Mouse (Mus musculus) CD4-positive, CD25-positive, alpha-beta regulatory T cell, adult 4 months (primary cell): Measurements from ENCODE around the gene Uhmk1. TPM values are rescaled to one million over a fixed set of nuclear protein-coding genes. Genes with fewer than 3 reads are reported as not detected.
A peak's percentile ranks its signal among the peaks of the same experiment; 100 is the strongest.

ENCODE experiments used
- ATAC-seq: one replicate; pipeline ENCODE4 v1.8.0; 2017
- polyA plus RNA-seq, 2 experiments: library from polyadenylated mRNA; unstranded; fragments of 100-300 nt; shearing (Covaris generic); gene quantifications; one replicate each; pipeline ENCODE4 v1.2.1; 2017

The Uhmk1 gene
- polyA plus RNA-seq, 2 experiments from 2014 or later, result 10.0 to 12.1 TPM

DNA sequence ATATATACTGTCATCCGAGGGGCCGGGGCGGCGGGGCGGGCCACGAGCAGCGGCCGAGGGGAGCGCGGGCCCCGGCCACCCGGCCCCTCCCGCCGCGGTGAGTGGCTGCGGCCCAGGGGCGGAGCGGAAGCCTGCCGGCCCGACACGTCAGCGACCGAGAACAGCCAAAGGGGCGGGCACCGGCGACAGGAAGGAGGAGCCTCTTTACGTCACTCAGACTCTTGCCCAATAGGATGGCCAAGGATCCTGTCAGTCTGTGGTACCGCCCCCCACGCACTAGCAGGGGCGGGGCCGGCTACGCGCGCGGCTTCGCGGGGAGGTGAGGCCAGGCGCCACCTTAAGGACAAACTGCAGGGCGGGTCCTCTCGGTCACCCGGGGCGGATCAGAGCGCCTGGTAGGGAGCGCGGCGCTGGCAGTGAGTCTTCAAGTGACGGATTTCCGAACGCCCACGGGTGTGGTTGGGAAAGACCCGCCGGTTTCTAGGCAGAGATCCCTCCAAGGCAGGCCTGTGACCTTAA, 40.3 kb downstream of the Uhmk1 start, which contains the start of gene Uap1:
Uap1 (minus strand) TSS at position 144 of the 519 bp plus-strand sequence.
- peak; percentile 90 for ATAC-seq

DNA sequence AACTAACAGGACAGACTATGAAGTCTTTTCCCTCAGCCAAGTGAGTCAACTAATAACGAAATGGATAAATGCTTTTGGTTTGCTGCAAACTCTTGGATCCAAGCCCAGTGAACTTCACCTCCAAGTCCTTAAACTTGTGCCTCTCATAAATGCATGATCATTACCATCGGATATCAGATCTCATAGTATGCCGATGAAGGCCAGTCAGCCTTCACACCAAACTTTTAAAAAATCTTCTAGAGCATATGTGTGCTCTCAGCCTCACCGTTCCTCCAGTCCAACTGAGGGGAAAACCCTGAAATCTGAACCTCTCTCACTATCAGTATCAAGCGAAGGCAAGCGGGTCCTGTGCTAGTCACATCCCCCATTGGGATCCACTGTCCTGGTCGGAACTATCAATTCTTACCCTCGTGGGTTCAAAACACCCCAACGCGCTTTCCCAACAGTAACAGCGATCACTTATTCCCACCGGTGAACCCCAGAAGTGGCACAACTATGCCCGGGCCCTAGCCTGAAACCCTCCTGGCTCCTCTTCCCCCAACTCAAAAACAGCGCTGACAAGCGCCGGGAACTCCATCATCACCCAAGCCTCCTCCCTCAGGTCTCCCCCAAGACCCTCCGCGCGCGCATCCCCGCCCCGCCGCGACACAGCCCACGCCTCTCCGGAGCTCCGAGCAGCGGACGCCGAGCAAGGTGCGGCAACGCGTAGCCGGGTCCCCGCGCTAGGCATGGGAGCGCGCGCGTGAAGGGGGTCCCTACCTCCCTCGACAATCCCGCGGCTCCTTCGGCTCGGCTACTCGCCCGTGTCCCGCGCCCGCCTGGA, 41.0 kb downstream of the Uhmk1 start:
- peak; percentile 27 for ATAC-seq

DNA sequence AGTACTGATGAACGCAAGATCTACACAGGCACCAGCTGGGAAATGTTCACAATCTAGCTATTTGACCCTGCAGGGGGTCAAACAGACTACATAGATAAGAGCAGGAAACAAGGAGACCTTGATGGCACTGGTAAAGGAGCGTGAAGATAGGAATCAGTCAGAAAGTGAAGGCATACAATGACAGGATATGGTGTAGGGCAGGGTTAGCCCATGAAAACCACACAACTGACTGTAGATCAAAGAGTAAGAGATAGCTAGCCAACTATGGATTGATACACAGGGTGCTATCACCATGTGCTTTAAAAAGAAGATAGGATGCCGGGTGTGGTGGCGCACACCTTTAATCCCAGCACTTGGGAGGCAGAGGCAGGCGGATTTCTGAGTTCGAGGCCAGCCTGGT, 47.4 kb downstream of the Uhmk1 start:
- ATAC-seq, result peak; percentile 85

DNA sequence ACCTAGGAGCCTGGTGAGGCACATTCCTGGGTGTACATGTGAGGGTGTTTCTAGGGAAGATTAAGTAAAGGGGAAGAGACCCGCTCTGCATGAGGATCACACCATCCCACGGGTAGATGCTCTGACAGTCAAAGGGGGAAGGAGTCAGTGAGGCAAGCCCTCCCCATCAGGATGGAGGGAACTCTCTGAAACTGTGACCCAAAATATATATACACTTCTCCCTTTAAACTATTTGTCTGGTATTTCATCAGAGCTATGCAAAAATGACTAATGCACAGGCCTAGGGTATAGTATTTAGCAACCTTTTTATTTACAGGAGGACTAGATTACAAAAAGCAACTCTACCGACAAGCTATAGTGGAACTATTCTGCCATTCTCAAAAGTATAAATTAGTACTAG, 50.3 kb downstream of the Uhmk1 start:
- ATAC-seq, result no peak

DNA sequence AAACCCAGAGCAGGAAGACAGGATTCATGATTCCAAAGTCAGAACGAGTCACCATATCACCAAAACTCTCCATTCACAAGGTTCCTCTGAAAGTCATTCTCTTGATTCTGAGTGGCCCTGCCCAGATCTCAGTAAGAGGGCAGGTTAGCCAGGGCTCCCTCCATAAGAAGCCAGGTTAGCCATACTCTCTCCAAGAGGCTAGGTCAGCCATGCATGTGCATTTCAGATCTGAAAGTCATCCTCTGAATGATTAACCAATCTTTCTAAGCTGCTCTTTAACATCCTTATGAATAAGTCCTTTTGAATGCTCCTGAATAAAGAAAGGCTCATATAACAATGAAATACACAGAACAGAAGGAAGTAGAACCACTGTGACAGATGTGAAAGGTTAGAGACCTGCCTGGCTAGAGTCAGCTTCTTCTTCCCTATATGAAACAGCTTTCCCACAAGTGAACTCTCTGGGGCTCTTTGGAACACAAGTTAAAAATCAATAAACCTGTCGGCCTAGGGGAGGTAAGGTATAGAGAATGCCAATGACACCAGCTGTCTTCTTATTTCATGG, 51.1 kb downstream of the Uhmk1 start:
- no peak for ATAC-seq

DNA sequence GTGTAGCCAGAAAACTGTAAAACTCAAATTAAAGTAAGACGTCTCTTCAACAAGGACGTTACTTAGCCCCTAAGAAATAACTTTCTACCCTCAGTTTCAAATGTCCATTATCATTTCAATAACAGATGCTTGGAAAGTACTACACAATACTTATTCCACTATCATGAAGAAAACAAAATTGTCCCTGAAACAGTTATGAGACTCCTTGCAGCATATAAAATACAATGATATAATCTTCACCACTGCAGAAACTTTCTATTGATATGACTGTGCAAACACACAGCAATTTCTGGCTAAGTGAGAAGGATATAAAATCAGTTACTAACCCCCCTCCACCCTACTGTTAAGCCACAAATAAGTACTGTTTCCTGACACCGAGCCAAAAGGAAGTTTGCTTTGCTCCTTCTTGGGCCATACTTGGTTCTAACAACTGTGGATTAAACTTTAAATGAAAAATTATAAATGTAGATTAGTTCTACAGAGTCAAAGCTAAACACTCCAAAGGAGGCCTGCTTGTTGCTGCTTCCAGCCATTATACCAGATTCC, 51.7 kb downstream of the Uhmk1 start:
- no peak for ATAC-seq

DNA sequence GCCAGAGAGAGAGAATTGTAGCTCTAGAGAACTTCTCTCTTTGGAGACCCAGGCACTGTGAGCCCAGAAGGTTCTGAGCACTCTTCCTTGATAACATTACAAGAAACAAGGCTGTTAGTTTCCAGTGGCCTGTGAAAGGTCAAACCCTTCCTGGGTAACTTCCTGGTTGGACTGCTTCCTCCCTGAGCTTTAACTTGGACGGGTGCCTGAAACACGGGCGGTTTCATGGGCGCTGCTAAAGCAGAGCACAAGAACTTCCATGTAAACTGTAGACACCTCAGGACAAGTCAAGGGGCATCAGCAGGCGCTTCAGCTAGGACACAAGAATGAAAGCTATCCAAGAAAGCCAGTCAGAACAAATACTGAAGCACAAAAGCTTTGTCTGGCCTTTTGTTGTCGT, 53.3 kb downstream of the Uhmk1 start:
- ATAC-seq, result no peak

DNA sequence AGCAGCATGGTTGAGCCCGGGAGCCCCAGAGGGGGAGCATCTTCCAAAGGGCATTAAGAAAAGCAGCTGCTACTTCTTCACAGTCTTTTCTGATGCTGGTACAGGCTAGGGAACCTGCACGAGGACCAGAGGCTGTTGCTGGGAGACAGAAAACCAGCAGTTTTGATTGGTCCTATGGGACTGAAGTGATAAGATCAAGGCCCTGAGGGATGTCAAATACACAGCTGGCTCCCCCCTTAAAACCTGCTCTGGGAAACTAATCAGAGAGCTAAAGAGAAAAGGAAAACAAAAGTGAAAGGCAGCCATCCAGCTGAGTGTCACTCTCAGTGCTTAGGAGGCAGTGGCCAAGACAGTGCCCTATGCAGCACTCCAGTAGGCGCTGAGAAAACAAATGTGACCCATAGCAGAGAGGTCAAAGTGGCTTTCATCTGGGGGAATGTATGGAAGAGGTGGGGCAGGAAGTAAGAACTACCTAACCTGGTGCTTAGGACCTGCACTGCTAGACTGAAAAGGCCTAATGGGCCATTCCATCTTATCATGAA, 54.7 kb downstream of the Uhmk1 start:
- peak; percentile 56 for ATAC-seq

DNA sequence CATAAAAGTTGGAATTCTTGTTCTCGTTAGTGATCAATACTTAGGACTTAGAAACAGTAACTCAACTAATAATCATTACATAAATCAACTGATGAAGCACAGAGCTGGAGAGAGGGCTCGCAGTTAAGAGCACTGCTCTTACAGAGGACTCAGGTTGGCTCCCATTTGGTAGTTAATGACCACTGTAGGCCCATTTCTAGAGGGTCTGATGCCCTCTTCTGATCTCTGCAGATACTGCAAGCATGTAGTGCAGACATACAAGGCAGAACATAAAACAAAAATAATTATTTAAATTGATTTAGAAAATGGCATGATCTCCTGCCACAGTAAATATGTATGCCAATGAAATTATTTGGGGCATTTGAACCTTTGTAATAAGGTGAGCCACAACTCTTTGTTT, 55.5 kb downstream of the Uhmk1 start:
- ATAC-seq, result no peak

DNA sequence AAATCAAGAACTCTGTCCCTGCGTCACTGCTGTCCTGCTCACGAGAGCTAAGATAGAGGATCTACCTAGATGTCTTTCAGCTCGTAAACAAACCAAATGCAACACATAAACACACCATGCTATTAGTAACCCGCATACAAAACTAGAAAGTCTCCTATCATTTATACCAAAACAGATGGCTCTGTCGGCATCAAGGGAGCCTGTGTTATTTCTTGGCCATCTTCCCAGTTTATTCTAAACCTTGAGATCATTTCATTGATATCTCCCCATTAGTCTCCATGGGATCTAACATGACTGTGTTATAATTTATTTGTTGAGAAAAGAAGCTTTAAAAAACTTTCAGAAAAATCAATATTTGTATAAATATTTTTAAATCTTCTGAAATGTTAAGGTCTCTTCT, 59.4 kb downstream of the Uhmk1 start:
- ATAC-seq, result no peak

DNA sequence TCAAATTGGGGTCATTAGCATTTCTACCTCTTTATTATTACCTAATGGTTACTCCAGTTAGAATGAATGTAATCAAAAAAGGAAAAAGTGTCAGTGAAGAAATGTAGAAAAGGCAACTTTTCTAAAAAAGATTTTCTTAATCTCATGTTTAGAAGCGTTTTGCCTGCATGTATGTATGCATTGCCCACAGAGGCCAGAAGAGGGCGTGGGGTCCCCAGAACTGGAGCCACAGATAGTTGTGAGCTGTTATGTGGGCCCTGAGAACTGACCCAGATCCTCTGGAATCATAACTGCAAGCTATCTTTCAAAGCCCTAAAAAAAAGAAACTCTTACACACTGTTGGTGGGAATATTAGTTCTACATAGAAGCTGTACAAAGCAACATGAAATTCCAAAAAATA, 59.9 kb downstream of the Uhmk1 start:
- no peak for ATAC-seq

DNA sequence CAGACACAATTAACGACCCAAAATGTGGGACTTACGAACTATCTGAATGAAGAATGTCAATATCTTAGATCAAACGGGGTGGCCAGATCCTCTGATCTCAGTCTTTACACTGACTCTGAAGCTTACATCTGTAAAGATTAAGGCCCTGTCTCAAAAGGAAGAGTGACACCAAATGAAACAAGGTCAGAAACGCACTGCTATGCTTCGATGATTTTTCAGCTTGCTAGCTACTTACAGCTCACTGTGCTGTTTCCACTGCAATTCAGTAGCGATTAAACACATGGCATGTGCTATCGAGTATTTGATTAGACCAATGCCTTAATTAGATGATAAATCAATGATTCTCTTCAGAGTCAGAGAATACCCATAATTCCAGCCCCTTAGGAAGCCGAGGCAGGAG, 61.2 kb downstream of the Uhmk1 start:
- ATAC-seq, result no peak

DNA sequence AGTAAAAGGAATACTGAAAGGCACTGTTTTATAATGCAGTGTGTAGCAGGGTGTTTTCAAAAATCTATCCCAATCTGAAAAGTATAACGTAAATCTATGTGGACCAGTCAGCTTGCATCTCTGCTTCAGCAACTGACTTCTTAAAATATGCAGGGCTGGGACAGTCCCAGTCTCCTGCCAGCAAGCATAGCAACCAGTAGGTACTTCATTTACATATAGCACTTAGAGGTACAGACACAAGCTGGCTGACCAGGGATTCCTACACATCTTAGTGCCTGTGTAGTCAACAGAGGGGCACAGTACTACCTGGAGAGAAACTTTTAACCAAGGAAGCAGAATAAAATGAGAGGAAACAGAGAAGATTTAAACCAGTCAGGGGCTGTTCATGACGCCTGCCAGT, 62.6 kb downstream of the Uhmk1 start:
- ATAC-seq, result peak; percentile 93

DNA sequence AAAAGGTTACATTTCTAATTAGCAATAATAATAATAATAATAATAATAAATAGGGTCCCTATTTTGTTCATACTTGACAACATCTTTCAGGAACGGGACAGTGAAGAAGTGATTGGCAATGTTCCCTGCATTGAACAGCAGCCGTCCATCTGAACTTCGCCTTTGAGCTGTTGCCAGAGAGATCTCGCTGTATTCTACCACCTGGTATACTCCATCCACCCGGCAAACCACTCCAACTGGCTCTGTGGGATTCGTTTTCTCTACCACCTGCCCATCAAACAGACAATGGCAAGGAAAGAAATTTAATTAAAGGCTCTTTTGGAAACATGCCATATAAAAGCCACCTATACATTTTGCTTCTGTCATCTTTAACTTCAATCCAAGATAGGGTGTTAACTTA, 64.3 kb downstream of the Uhmk1 start:
- no peak for ATAC-seq

DNA sequence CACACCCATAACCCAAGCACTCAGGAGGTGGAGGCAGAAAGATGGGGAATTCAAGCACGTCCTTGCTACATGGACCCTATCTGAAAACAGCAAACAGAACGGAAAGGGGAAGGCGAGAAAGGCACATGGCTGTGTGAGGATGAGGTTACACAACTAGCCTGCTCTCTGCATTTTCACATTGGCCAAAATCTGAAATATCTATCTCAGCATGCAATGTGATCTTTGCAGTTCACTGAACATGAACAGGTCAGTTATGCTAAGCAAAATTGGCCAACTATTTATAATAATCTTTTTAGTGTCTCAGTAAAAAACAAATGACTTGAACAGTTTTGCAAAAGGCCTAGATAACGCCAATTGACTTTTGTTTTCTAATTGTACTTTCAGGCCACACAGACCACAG, 65.4 kb downstream of the Uhmk1 start:
- ATAC-seq, result no peak

DNA sequence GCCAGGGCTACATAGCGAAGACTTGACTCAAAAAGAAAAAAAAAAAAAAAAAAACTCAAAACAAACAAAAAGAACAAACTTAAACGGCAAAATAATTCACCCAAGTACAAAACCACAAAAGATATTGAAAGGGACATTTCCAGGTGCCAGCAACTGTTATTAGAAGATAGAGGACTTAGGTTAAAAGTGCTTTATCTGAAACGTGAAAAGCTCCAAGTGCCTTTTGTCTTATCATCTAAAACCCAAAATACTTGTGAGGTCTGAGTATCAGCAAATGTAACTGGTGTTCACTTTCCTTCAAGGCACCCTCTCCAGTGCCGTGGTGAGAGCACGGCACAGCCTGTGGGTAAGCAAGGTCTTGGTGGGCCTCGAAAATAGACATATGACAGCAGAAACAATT, 66.7 kb downstream of the Uhmk1 start:
- no peak for ATAC-seq

DNA sequence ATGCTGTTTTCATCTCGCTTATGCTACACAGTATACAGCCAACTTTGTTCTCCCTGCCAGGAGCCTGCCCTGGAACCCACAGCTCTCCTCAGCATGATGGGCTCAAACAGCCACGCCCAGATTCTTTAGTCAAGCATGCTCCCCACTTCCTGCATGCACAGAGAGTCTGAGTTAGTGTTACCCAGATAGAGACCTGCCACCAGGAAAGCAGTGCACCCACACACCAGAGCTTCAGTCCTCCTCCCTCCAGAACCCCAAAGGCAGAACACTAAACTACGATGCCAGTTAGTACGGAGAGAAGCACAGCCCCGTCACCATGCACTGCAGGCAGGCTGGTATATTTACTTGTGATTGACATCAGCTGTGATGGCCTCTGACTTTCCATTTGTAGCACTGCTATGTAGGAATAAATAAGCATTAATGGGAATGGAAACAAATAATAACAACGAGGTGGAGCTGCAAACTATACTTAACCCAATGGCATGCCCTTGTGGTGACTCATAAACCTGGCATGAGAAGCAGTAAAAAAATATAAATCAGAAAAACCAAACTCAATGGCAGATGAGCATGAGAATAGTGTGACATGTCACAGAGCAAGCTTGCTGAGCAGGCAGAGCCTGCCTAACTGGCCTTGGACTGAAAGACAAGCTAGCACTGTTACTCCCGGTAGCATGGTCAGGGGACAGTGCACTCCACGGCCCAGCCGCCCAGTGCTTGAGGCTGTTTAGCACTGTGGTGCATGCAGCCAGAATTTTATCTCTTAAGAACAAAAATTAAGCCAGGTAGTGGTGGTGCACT, 67.3 kb downstream of the Uhmk1 start:
- ATAC-seq, result peak; percentile 83

DNA sequence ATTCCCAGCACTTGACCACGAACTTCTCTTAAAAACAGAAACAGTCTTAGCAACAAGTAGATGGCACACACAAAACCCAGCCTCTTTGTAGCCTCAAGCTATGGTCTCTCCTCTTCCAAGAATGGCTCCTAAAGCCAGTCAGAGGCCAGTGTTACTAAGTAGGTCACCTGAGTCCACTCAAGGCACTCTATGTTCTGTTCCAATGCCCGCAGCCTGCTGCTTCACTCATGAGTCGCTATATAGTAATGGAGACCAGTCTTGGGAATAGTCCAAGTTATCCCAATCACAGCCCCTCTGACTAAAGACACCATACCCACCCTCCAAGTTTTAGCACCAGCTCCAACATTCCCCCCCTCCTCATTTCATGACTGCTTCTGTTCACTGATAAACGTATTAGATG, 69.6 kb downstream of the Uhmk1 start:
- ATAC-seq, result no peak
